Mouse (Mus musculus) heart, embryonic 16.5 days (tissue): ENCODE measurements around the gene Arid2. TPM values are rescaled to one million over a fixed set of nuclear protein-coding genes. Genes with fewer than 3 reads are reported as not detected.
"Not testable (repeated sequence)": the region's sequence is repeated elsewhere in the genome, so short reads cannot be mapped to it uniquely, and the experiment has no call there.

Source experiments
- ATAC-seq: fragments of 200-750 bp; cut with Nextera tagmentation; replicated peaks from 2 replicates; pipeline ENCODE4 v1.8.0; 2017; ENCODE audit warnings: moderate number of reproducible peaks; ENCODE audit not compliant: insufficient read depth, low FRiP score; ENCODE audit errors: extremely low read depth
- H3K27ac ChIP-seq: fragments of 300-500 bp; sonication (generic); 2 replicates; pipeline ENCODE4 v1.5.1; 2014; ENCODE audit warnings: mild to moderate bottlenecking, low read length, control low read depth, moderate library complexity
- H3K27me3 ChIP-seq: fragments of 300-500 bp; sonication (generic); 2 replicates; pipeline ENCODE4 v1.6.1; 2014; ENCODE audit warnings: low read length, mixed read lengths; ENCODE audit not compliant: control insufficient read depth, insufficient read depth
- H3K36me3 ChIP-seq: fragments of 300-500 bp; sonication (generic); 2 replicates; pipeline ENCODE4 v1.6.1; 2014; ENCODE audit not compliant: control insufficient read depth, insufficient read depth
- H3K4me1 ChIP-seq: fragments of 300-500 bp; sonication (generic); 2 replicates; pipeline ENCODE4 v1.6.1; 2014; ENCODE audit warnings: low read length, mixed read lengths; ENCODE audit not compliant: control insufficient read depth, insufficient read depth
- H3K4me2 ChIP-seq: fragments of 300-500 bp; sonication (generic); 2 replicates; pipeline ENCODE4 v1.6.1; 2014; ENCODE audit warnings: low read depth, mild to moderate bottlenecking, control low read depth, low read length
- H3K4me3 ChIP-seq: fragments of 300-500 bp; sonication (generic); 2 replicates; pipeline ENCODE4 v1.5.1; 2014; ENCODE audit warnings: mild to moderate bottlenecking, control low read depth, low read length
- H3K9ac ChIP-seq: fragments of 300-500 bp; sonication (generic); 2 replicates; pipeline ENCODE4 v1.6.1; 2014; ENCODE audit warnings: low read length, control low read depth
- H3K9me3 ChIP-seq: fragments of 300-500 bp; sonication (generic); replicated peaks from 2 replicates; pipeline ENCODE4 v1.6.1; 2016; ENCODE audit warnings: low read length; ENCODE audit not compliant: control insufficient read depth
- WGBS: fragments of 180-500 bp; shearing (Covaris S2); extraction: QIAGEN DNeasy Blood & Tissue Kit; methylation state at CpG from one replicate; pipeline ENCODE4 v1.1.7; 2014; 5-methylcytosine and 5-hydroxymethylcytosine counted together
- polyA plus RNA-seq: library from polyadenylated mRNA; unstranded; fragments of >200 nt; fragmentation: Nextera tagmentation; extraction: Ambion mirVana; gene quantifications from 2 replicates; pipeline ENCODE4 v1.2.1, GENCODE M21; 2015

The Arid2 gene
- polyA plus RNA-seq: 13.5 and 14.0 TPM in 2 replicates

GRCm38 (mm10) chr15:96287369-96287975 lies at the start of gene Arid2:
TSS of gene Arid2 (plus strand) at chr15:96287518.
- H3K36me3 ChIP-seq: peaks cover 5% of the 10 kb centered on the region; the same call in 1 of the 2 replicates
- H3K9me3 ChIP-seq: no peaks in the 10 kb centered on the region
- under 1% methylated on average over 47 of the region's 67 CpGs for WGBS
- peak within 1 kb of the TSS; percentile 96 for H3K4me3 ChIP-seq
- peaks cover 17% of the 10 kb centered on the region for H3K4me1 ChIP-seq
- peak within 1 kb of the TSS; percentile 100 for H3K27ac ChIP-seq
- peak within 1 kb of the TSS; percentile 90 for H3K4me2 ChIP-seq
- peak; percentile 33 for ATAC-seq
- no peaks in the 10 kb centered on the region for H3K27me3 ChIP-seq
- peak within 1 kb of the TSS; percentile 100 for H3K9ac ChIP-seq

DNA sequence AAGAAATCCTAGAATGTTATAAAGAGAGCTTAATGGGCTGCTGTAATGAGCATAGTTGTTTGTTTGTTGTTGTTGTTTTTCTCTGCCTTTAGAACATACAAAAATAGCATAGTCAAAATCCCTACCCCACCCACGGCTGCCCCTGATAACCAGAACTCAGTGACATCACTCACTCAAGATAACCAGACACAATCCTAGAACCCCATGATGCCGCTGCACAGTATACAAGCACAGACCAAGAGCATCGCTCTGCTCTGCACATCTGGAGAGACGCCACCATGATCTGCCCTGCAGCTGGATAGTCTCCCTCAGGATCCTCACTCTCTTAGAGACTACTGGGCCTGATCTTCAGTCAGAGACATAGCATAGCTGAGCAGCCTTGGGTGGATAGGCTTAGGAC lies 49.2 kb upstream of the Arid2 start:
- ATAC-seq: no peak
- H3K4me3 ChIP-seq: no peak overlapping the region
- WGBS: 76% methylated on average over 4 of the region's 4 CpGs
- no peaks in the 10 kb centered on the region for H3K4me1 ChIP-seq
- no peaks in the 10 kb centered on the region for H3K27me3 ChIP-seq
- no peak overlapping the region for H3K9ac ChIP-seq
- H3K36me3 ChIP-seq: no peaks in the 10 kb centered on the region
- no peak overlapping the region for H3K27ac ChIP-seq
- H3K9me3 ChIP-seq: no peaks in the 10 kb centered on the region
- H3K4me2 ChIP-seq: no peak overlapping the region

DNA sequence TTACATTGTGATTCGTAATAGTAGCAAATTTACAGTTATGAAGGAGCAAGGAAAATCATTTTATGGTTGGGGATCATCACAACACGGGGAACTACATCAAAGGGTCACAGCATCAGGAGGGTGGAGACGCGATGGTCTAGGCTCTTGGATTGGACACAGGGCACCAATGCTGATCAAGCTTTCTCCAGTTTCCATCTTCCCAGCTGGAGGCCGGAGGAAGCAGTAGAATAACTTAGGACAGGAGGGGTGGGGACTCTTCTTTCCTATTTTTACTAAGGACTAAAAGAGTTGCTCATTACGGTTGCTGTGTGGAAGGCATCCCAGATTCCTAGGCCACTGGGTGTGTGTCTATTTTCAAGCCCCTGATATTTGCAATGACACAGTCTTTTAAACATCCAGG lies 43.1 kb upstream of the Arid2 start:
- Histone ChIP-seq H3K4me2 (no peak overlapping the region), H3K4me3 (no peak overlapping the region), H3K4me1 (no peaks in the 10 kb centered on the region), H3K36me3 (no peaks in the 10 kb centered on the region), H3K27me3 (no peaks in the 10 kb centered on the region), H3K27ac (no peak overlapping the region), H3K9ac (no peak overlapping the region), H3K9me3 (no peaks in the 10 kb centered on the region)
- 77% methylated on average over 6 of the region's 6 CpGs for WGBS
- ATAC-seq: no peak

DNA sequence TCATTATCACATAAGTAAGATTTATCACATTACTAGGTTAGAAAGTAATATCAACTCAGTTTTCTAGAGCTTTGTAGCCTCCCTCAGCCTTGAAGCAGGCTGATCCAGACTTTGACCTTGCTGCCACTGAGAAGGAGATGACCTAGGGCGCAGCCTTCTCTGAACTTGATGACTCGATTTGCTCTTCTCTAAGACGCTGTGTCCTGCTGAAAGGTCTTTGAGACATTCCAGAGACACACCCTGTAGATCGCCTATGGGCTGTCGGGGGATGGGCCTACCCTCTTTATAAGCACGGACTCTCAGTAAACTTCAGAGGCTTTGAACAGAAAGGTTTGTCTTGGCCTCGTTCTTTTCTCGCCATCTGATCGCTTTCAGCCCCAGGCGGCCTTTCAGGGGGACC lies 42.6 kb upstream of the Arid2 start:
- WGBS: 58% methylated on average over 10 of the region's 10 CpGs
- not testable (repeated sequence) for ATAC-seq, H3K36me3 ChIP-seq, H3K9me3 ChIP-seq, H3K4me3 ChIP-seq, H3K4me1 ChIP-seq, H3K9ac ChIP-seq, H3K27me3 ChIP-seq, H3K27ac ChIP-seq, H3K4me2 ChIP-seq

DNA sequence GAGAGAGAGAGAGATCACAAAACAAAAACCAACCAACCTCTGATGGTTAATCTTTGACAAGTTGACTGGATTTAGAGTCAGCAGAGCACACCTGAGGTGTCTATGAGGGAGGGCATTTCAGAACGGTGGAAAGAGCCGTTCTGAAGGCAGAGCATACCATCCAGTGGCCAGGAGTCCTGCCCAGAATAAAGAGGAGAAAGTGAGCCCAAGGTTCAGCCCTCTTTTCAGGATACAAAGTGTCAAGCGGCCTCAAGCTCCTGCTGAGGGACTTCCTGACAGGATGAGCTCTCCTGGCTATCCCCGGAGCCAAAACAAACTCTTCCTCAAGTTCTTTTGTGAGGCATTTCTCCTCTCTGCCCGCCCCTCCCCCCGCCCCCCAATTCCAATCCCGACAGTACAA lies 33.5 kb upstream of the Arid2 start:
- peak overlapping the region; percentile 45; the same call in 1 of the 2 replicates for H3K27ac ChIP-seq
- peak overlapping the region; percentile 56 for H3K9ac ChIP-seq
- 4% methylated on average over 7 of the region's 7 CpGs for WGBS
- peak overlapping the region; percentile 46 for H3K4me3 ChIP-seq
- ATAC-seq: peak; percentile 64; the same call in 1 of the 2 replicates
- H3K4me1 ChIP-seq: peaks cover 8% of the 10 kb centered on the region
- H3K4me2 ChIP-seq: peak overlapping the region; percentile 69
- H3K36me3 ChIP-seq: no peaks in the 10 kb centered on the region
- H3K27me3 ChIP-seq: no peaks in the 10 kb centered on the region
- no peaks in the 10 kb centered on the region for H3K9me3 ChIP-seq

GRCm38 (mm10) chr15:96254356-96254755 lies 33.0 kb upstream of the Arid2 start:
- no peaks in the 10 kb centered on the region for H3K27me3 ChIP-seq
- peak overlapping the region; percentile 56 for H3K9ac ChIP-seq
- no peak overlapping the region; the same call in 1 of the 2 replicates for H3K27ac ChIP-seq
- peak overlapping the region; percentile 46 for H3K4me3 ChIP-seq
- H3K4me1 ChIP-seq: peaks cover 8% of the 10 kb centered on the region
- peak overlapping the region; percentile 69 for H3K4me2 ChIP-seq
- H3K36me3 ChIP-seq: no peaks in the 10 kb centered on the region
- 4% methylated on average over 17 of the region's 17 CpGs for WGBS
- ATAC-seq: 0 out of 2 replicates have a peak, but pooled peaks have one; percentile 40
- no peaks in the 10 kb centered on the region for H3K9me3 ChIP-seq

DNA sequence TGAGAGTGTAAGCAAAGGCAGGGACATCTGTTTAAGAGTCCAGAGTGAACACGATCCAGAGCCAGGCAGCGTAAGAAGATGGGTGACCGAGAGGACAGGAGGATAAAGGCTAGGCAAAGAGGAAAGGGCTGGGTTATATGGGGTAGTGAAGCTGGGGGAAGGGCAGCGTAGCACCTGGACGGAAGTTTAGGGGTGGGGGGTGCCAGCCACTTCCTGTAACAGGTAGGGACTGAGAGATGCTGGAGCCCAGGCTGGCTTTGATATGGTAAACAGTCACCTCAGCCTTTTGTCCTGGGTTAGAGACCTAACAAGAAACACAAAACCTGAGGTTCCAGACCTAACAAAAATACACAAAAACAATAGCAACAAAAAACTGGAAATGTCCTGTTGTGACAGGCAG lies 29.5 kb upstream of the Arid2 start:
- peak overlapping the region; percentile 4 for H3K4me2 ChIP-seq
- no peak for ATAC-seq

DNA sequence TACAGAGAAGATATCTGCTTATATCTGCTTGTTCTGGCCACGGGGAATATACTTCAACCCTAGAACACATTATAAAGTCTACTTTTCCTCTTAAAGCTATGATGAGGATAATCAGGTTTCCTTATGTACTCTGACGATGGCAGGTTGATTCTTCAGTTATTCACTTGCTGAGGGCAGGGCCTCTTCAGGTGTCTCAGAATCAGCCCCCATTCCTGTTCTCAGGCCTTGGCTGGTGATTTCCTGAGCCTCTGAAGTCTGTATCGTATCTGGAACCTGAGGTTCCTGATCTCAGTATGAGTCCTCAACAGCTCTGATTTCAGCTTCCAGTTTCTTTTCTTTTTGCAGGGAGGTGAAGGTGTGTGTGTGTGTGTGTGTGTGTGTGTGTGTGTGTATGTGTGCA lies 22.7 kb upstream of the Arid2 start:
- Histone ChIP-seq H3K27me3 (no peaks in the 10 kb centered on the region), H3K9me3 (peaks cover 20% of the 10 kb centered on the region), H3K4me3 (no peak overlapping the region), H3K4me2 (no peak overlapping the region), H3K4me1 (no peaks in the 10 kb centered on the region; the same call in 1 of the 2 replicates), H3K27ac (no peak overlapping the region), H3K9ac (no peak overlapping the region), H3K36me3 (peaks cover 20% of the 10 kb centered on the region)
- 91% methylated on average over 3 of the region's 3 CpGs for whole genome bisulfite sequencing
- ATAC-seq: no peak

More for the DNA sequence above, 29.5 kb upstream of the Arid2 start:
- H3K27me3 ChIP-seq: no peaks in the 10 kb centered on the region
- peak overlapping the region; percentile 10; the same call in 1 of the 2 replicates for H3K4me3 ChIP-seq
- no peaks in the 10 kb centered on the region for H3K36me3 ChIP-seq
- peaks cover 8% of the 10 kb centered on the region for H3K4me1 ChIP-seq
- 55% methylated on average over 5 of the region's 5 CpGs for WGBS
- H3K9ac ChIP-seq: no peak overlapping the region
- no peak overlapping the region for H3K27ac ChIP-seq
- peaks cover 9% of the 10 kb centered on the region for H3K9me3 ChIP-seq

GRCm38 (mm10) chr15:96267933-96268332 lies 19.4 kb upstream of the Arid2 start:
- no peak overlapping the region for H3K9ac ChIP-seq
- no peak overlapping the region for H3K27ac ChIP-seq
- ATAC-seq: no peak
- H3K4me1 ChIP-seq: peaks cover 20% of the 10 kb centered on the region
- H3K27me3 ChIP-seq: no peaks in the 10 kb centered on the region
- H3K4me2 ChIP-seq: no peak overlapping the region
- no peak overlapping the region for H3K4me3 ChIP-seq
- peaks cover 11% of the 10 kb centered on the region for H3K9me3 ChIP-seq
- 45% methylated on average over 9 of the region's 9 CpGs for WGBS
- H3K36me3 ChIP-seq: peaks cover 20% of the 10 kb centered on the region
